Mouse (Mus musculus) ES-E14 (cell line): ENCODE measurements around the gene B4galnt1.

Source experiments
- CHD2 ChIP-seq: IDR thresholded peaks from 2 replicates; pipeline ENCODE4 v1.6.1; 2014; ENCODE audit warnings: mild to moderate bottlenecking, low read depth, low read length, inconsistent platforms
- MAFK ChIP-seq: IDR thresholded peaks from 2 replicates; pipeline ENCODE4 v1.6.1; 2014; ENCODE audit warnings: mild to moderate bottlenecking, low read depth, low read length, inconsistent platforms; ENCODE audit not compliant: insufficient read depth
- ZNF384 ChIP-seq: IDR thresholded peaks from 2 replicates; pipeline ENCODE4 v1.6.1; 2012; ENCODE audit warnings: low read depth, low read length, inconsistent platforms

GRCm38 (mm10) chr10:127211414-127211854, 46.4 kb downstream of the B4galnt1 start, which contains the start of gene Pip4k2c:
- no peak for TF ChIP-seq MAFK
- TF ChIP-seq ZNF384: no peak
- no peak for TF ChIP-seq CHD2
